Mouse (Mus musculus) G1E (cell line): ENCODE results near the gene Trim16.

ENCODE experiments used
- CTCF ChIP-seq: IDR thresholded peaks from 2 replicates; pipeline ENCODE4 v1.5.1; 2012; ENCODE audit warnings: low read depth, low read length, inconsistent platforms, mixed read lengths
- GATA1 ChIP-seq: IDR thresholded peaks from 2 replicates; pipeline ENCODE4 v1.6.1; 2012; ENCODE audit warnings: borderline replicate concordance, low read length, inconsistent platforms, mixed read lengths
- GATA2 ChIP-seq: IDR thresholded peaks from 2 replicates; pipeline ENCODE4 v1.6.1; 2012; ENCODE audit warnings: low read depth, low read length, inconsistent platforms, borderline replicate concordance
- POLR2AphosphoS5 ChIP-seq: IDR thresholded peaks from 2 replicates; pipeline ENCODE4 v1.6.1; 2012; ENCODE audit warnings: low read depth, low read length, inconsistent platforms; ENCODE audit not compliant: insufficient replicate concordance
- TAL1 ChIP-seq: conservative IDR thresholded peaks from 2 replicates; pipeline ENCODE4 v1.6.1; 2012; ENCODE audit warnings: low read depth, low read length, inconsistent platforms, mixed read lengths

DNA sequence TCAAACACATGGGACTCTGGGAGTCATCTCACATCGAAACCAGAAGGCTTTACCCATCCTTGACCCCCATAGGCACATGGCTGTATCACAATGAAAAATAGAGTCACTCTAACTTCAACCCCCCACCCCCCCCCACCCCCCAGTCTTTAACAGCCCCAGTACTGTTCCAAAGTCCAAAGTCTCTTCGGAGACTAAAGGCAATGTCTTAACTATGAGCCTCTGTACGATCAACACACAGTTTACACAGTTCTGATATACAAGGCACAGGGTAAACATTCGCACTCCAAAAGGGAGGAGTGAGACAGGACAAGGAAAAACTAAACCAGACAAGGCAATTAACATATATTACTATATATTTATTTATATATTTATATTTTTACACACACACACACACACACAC lies 7.1 kb downstream of the Trim16 start:
- no peak for TF ChIP-seq CTCF
- no peak for TF ChIP-seq GATA1
- TF ChIP-seq TAL1: no peak
- no peak for TF ChIP-seq POLR2AphosphoS5
- no peak for TF ChIP-seq GATA2
